In genomic region chr7:36526692-36527091, GRCm38 (mm10) we compare ENCODE assay signal across 27 mouse cellular contexts.
"Had no signal": no experiment of that assay in that cellular context is flagged by ENCODE, and none has a peak within 500 bp of the region (broad histone marks: within the 10 kb centered on the region; RNA-seq: fewer than 3 reads in every experiment).

No protein-coding gene starts in this region.

- H3K27me3 ChIP-seq: hindbrain, embryonic 12.5 days; intestine, embryonic 15.5 days; limb, embryonic 12.5 days had no signal

- H3K36me3 ChIP-seq: heart, embryonic 13.5 days; heart, embryonic 15.5 days; hindbrain, embryonic 10.5 days; hindbrain, embryonic 12.5 days; intestine, embryonic 15.5 days; limb, embryonic 10.5 days; limb, embryonic 12.5 days had no signal

- H3K4me3 ChIP-seq: gastrocnemius, adult 2 months; heart, adult 2 months; heart, embryonic 13.5 days; heart, embryonic 15.5 days; hindbrain, embryonic 10.5 days; hindbrain, embryonic 12.5 days; intestine, embryonic 15.5 days; layer of hippocampus, adult 2 months; left cerebral cortex, adult 2 months; limb, embryonic 10.5 days; limb, embryonic 12.5 days had no signal

- H3K4me1 ChIP-seq: heart, embryonic 13.5 days; heart, embryonic 15.5 days; hindbrain, embryonic 10.5 days; intestine, embryonic 15.5 days; limb, embryonic 12.5 days had no signal

- H3K27ac ChIP-seq: gastrocnemius, adult 2 months; heart, adult 2 months; heart, embryonic 13.5 days; heart, embryonic 15.5 days; hindbrain, embryonic 10.5 days; hindbrain, embryonic 12.5 days; hindbrain, embryonic 14.5 days; intestine, embryonic 15.5 days; layer of hippocampus, adult 2 months; left cerebral cortex, adult 2 months; limb, embryonic 10.5 days; limb, embryonic 12.5 days had no signal

- H3K9me3 ChIP-seq: heart, embryonic 13.5 days; heart, embryonic 15.5 days; hindbrain, embryonic 10.5 days; hindbrain, embryonic 12.5 days; intestine, embryonic 15.5 days; limb, embryonic 10.5 days; limb, embryonic 12.5 days had no signal

- DNase-seq: gastrocnemius, adult 2 months; gastrocnemius, postnatal 10 days; gastrocnemius, postnatal 25 days; heart, adult 2 months; heart, postnatal 14 days; heart, postnatal 4 days; kidney, adult 18-20 months; kidney, adult 8-10 months; kidney, postnatal 10 days; kidney, postnatal 25 days; kidney, postnatal 4 days; liver had no signal

- H3K9ac ChIP-seq: heart, embryonic 13.5 days; heart, embryonic 15.5 days; hindbrain, embryonic 12.5 days; hindbrain, embryonic 14.5 days; intestine, embryonic 15.5 days; limb, embryonic 12.5 days had no signal

- ATAC-seq: hindbrain, embryonic 16.5 days; inflammation-experienced regulatory T-cells, adult 6 months; intestine, embryonic 15.5 days; intestine, postnatal 0 days had no signal

- H3K4me2 ChIP-seq: heart, embryonic 11.5 days; heart, embryonic 13.5 days; heart, embryonic 15.5 days; hindbrain, embryonic 12.5 days; hindbrain, embryonic 14.5 days; intestine, embryonic 15.5 days; limb, embryonic 12.5 days; liver, embryonic 11.5 days had no signal
